In the genomic region with DNA sequence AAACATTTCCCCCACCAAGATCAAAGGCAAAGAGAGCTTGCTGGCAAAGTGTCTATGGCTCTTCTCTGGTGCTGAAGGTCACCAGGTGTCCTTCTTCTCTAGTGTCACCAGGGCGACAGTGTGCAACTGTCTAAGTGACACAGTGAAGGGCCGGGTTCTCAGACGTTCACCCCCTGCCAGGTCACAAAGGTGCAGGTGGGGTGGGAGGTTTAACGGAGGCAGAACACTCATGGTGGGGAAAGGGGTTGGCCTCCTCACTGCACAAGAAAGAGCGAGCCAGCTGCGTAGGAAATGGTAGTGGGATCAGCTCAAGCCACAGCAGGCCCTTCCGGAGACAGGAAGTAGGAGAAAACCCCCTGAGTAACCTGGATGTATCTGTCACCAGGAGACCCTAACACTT, we compare ENCODE assay signal across 9 mouse cellular contexts.
A peak's percentile ranks its signal among the peaks of the same experiment; 100 is the strongest.
DNase-seq lines count a peak whose midpoint lies in the region; ATAC-seq and TF ChIP-seq lines count a peak whose summit lies in the region.
"Had no signal": no experiment of that assay in that cellular context is flagged by ENCODE, and none has a peak within 500 bp of the region (broad histone marks: within the 10 kb centered on the region; RNA-seq: fewer than 3 reads in every experiment).

No protein-coding gene starts in this region.

- 29% methylated on average over 7 of the region's 7 CpGs for WGBS in heart, postnatal 0 days

- no peak overlapping the region for H3K4me2 ChIP-seq in heart, postnatal 0 days (ENCODE audit: low read depth, low read length)
- no peak overlapping the region for H3K4me2 ChIP-seq in CH12.LX (ENCODE audit: insufficient read depth, low read depth, poor library complexity, severe bottlenecking)

- no peak for TF ChIP-seq RAD21 in CH12.LX (IDR thresholded peaks at IDR 0.05; ENCODE audit: low read depth, low read length)

- H3K79me2 ChIP-seq in CH12.LX (replicated peaks; ENCODE audit: control insufficient read depth, extremely low read depth, insufficient read depth, poor library complexity, severe bottlenecking): peaks cover 26% of the 10 kb centered on the region

- dilution Hi-C loops in CH12.LX (cut with MboI; ENCODE audit: extremely low pct_ligation_motif_present, extremely low pct_unique_long_range_greater_than_20kb, low sequenced_read_pairs): no loop called here

- in situ Hi-C loops in CH12.LX (cut with MboI; ENCODE audit: low pct_ligation_motif_present, low pct_unique_long_range_greater_than_20kb, low sequenced_read_pairs): loop anchor here (10.0 kb wide), 1 partner anchor 57 kb away; no protein-coding TSS in a partner anchor

- TF ChIP-seq POLR2A in CH12.LX (IDR thresholded peaks at IDR 0.05; ENCODE audit: low read depth, low read length): no peak

- H3K27ac ChIP-seq in heart, postnatal 0 days (ENCODE audit: low read depth): peak overlapping the region; percentile 50
- peak overlapping the region; percentile 46 for H3K27ac ChIP-seq in CH12.LX (ENCODE audit: insufficient read depth, low read depth)

- no peaks in the 10 kb centered on the region for H3K27me3 ChIP-seq in heart, postnatal 0 days (ENCODE audit: control insufficient read depth, insufficient read depth, low read length)
- H3K27me3 ChIP-seq in CH12.LX (replicated peaks): no peaks in the 10 kb centered on the region

- DNase-seq in heart, postnatal 0 days (ENCODE audit: low spot score): no peak
- DNase-seq in heart, postnatal 14 days: no peak
- DNase-seq in CH12.LX (ENCODE audit: extremely low read depth) (no peak), R1 (ENCODE audit: low read depth, low spot score) (peak; percentile 84)
- no peak for DNase-seq in natural killer cell, adult 2 months (ENCODE audit: low spot score in 2 of 2)
- no peak for DNase-seq in gastrocnemius, postnatal 25 days
- DNase-seq: cerebellum, postnatal 36 days; right cerebral cortex, postnatal 25 days had no signal

- peaks cover 41% of the 10 kb centered on the region for H3K4me1 ChIP-seq in heart, postnatal 0 days (ENCODE audit: control insufficient read depth, insufficient read depth)
- H3K4me1 ChIP-seq in CH12.LX (ENCODE audit: control insufficient read depth in 1 of 2, insufficient read depth in 2 of 2): peaks cover 42 to 98% of the 10 kb centered on the region in 2 experiments

- H3K4me3 ChIP-seq in heart, postnatal 0 days (ENCODE audit: low read depth, low read length): no peak overlapping the region
- H3K4me3 ChIP-seq in CH12.LX (replicated peaks in 1 of 3; ENCODE audit: low read depth in 2 of 3, low read length in 2 of 3, poor library complexity in 1 of 3): no peak overlapping the region

- H3K9ac ChIP-seq in heart, postnatal 0 days (replicated peaks; ENCODE audit: low read depth, low read length): no peak overlapping the region
- H3K9ac ChIP-seq in CH12.LX (ENCODE audit: insufficient read depth, low read depth): no peak overlapping the region

- no peak for TF ChIP-seq CTCF in heart, postnatal 0 days (IDR thresholded peaks at IDR 0.05; ENCODE audit: low read depth)
- TF ChIP-seq CTCF in CH12.LX (conservative IDR thresholded peaks at IDR 0.05 in 1 of 2, IDR thresholded peaks at IDR 0.05 in 1 of 2; ENCODE audit: low read depth in 2 of 2, low read length in 2 of 2): no peak

- ATAC-seq in heart, postnatal 0 days (ENCODE audit: insufficient read depth, low read depth): 0 out of 2 replicates have a peak, but pooled peaks have one; percentile 30
- ATAC-seq in inflammation-experienced regulatory T-cells, adult 6 months: peak; percentile 57

- TF ChIP-seq EP300 in heart, postnatal 0 days (IDR thresholded peaks at IDR 0.05; ENCODE audit: low read depth): no peak
- TF ChIP-seq EP300 in CH12.LX (IDR thresholded peaks at IDR 0.05; ENCODE audit: low read length): no peak; the same call in 1 of the 2 replicates

- H3K36me3 ChIP-seq in heart, postnatal 0 days (replicated peaks; ENCODE audit: control insufficient read depth, insufficient read depth, low read length): 0 out of 2 replicates have a peak, but pooled peaks cover 3% of the 10 kb centered on the region
- peaks cover 11 to 63% of the 10 kb centered on the region in 2 experiments for H3K36me3 ChIP-seq in CH12.LX (replicated peaks in 1 of 2; ENCODE audit: control insufficient read depth in 1 of 2, insufficient read depth in 1 of 2, low read length in 1 of 2)

- intact Hi-C loops in heart, postnatal 14 days (cut with DNase I): no loop called here

- H3K9me3 ChIP-seq in heart, postnatal 0 days (replicated peaks; ENCODE audit: control insufficient read depth, low read length): no peaks in the 10 kb centered on the region
- H3K9me3 ChIP-seq in CH12.LX (replicated peaks; ENCODE audit: low read length): no peaks in the 10 kb centered on the region

TF ChIP-seq in CH12.LX, 34 proteins besides CTCF, POLR2A, EP300 and RAD21:
- TF ChIP-seq TCF12 (IDR thresholded peaks at IDR 0.05; ENCODE audit: low read depth, low read length): no peak
- TF ChIP-seq IRF4 (IDR thresholded peaks at IDR 0.05; ENCODE audit: low read depth, low read length): peak; percentile 25; the same call in 1 of the 2 replicates
- TF ChIP-seq CHD1 (IDR thresholded peaks at IDR 0.05; ENCODE audit: low read depth, low read length): peak; percentile 84
- TF ChIP-seq KAT2A (IDR thresholded peaks at IDR 0.05; ENCODE audit: insufficient replicate concordance, low read length): no peak
- peak; percentile 49; the same call in 1 of the 2 replicates for TF ChIP-seq SIN3A (IDR thresholded peaks at IDR 0.05; ENCODE audit: low read length)
- TF ChIP-seq HCFC1 (IDR thresholded peaks at IDR 0.05; ENCODE audit: low read depth, low read length): no peak
- TF ChIP-seq MEF2A (IDR thresholded peaks at IDR 0.05; ENCODE audit: borderline replicate concordance, low read depth, low read length): peak; percentile 40; the same call in 1 of the 2 replicates
- TF ChIP-seq ELF1 (IDR thresholded peaks at IDR 0.05; ENCODE audit: low read depth, low read length): 0 out of 2 replicates have a peak, but pooled peaks have one; percentile 31
- 0 out of 2 replicates have a peak, but pooled peaks have one; percentile 53 for TF ChIP-seq ZMIZ1 (IDR thresholded peaks at IDR 0.05; ENCODE audit: low read depth, low read length)
- no peak for TF ChIP-seq TBP (conservative IDR thresholded peaks at IDR 0.05; ENCODE audit: low read depth, low read length)
